Mouse (Mus musculus) T-cell, adult 66 days (primary cell): ENCODE results near the gene Ttll10. TPM values are rescaled to one million over a fixed set of nuclear protein-coding genes. Genes with fewer than 3 reads are reported as not detected.

Experiments
- total RNA-seq, 2 experiments: library from RNA; stranded (reverse); gene quantifications; 3 replicates in 1 of 2; 4 replicates in 1 of 2; pipeline ENCODE4 v1.2.4; 2023

Ttll10 gene
- not detected for total RNA-seq

DNA sequence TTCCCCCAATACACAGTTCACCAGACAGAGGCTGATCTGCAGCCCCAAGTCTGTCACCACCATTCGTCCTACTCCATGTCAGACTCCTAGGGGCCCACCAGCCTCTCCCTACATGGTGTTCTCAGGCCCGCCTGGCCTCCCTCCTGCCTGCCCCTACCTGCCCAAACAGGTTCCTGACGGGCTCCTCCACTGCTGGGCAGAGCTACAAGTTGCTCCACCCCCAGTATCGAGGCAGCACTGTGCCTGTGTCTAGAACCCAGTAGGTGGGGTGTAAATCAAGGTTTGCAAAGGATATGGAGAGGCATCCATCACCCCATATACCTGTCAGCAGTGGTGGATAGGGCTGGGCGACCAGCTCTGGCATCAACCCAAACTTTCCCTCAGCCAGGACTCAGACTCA, at the start of gene Ttll10:
TSS of gene Ttll10 (minus strand) at position 154 of the 400 bp plus-strand sequence.

DNA sequence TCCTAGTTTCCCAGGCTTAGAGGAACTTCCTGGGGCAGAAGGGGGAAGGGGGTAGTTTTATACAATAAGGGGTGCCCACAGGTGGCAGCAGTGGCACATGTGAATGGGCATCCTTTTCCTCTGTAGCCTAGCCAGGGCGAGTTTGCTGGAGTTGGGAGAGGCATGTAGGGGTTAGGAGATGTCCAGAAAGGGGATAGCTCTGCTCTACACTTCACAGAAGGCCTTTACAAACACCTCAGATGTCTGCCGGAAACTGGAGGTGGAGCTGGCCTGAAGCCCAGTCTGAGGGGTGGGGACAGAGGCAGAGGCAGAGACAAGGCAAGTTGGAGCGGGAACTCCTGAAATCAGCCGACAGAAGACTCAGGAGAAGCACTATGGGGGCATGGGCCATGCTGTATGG, 33.2 kb downstream of the Ttll10 start, which contains the start of gene Tnfrsf18:
TSS of gene Tnfrsf18 (plus strand) at position 152 of the 400 bp plus-strand sequence.

DNA sequence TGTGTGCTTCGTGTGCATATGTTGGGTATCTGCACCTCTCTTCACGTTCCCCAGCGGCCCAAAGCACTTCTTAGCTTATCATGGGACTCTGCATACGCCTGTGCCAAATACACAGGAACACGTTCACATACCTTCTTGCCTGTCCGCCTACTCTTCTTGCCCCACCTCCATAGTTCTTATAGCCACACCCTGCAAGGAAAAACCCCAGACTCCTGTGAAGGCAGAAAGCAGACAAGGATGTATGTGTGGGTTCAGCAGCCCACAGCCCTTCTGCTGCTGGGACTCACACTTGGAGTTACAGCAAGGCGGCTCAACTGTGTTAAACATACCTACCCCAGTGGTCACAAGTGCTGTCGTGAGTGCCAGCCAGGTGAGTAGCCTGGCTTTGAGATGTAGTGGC, 45.6 kb downstream of the Ttll10 start, which contains the start of gene Tnfrsf4:
TSS of gene Tnfrsf4 (plus strand) at position 207 of the 400 bp plus-strand sequence.

DNA sequence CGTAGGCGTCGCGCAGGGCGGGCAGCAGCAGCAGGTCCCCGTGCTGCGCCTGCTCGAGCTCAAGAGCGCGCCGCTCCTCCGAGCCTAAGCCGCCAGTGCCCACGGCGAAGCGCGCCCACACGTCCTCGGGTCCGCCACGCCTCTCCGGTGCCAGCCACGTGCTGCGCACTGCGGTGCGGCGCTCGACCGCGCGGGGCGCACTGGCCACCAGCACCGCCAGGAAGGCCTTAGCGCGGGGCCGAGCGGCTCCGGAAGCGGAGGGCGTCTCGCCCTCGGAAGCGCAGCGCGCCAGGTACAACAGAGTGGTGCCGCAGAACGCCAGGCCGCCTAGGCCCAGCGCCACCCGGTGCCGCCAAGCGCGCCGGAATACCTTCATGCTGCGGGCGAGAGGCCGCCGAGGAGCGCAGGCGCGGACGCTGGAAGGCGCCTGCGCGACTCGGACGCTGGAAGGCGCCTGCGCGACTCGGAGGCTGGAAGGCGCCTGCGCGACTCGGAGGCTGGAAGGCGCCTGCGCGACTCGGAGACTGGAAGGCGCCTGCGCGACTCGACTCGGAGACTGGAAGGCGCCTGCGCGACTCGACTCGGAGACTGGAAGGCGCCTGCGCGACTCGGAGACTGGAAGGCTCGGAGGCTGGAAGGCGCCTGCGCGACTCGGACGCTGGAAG, 66.8 kb downstream of the Ttll10 start, which contains the start of the genes B3galt6 and Sdf4:
TSS of gene B3galt6 (minus strand) at position 409 of the 665 bp plus-strand sequence.
TSS of gene Sdf4 (plus strand) at position 632 of the 665 bp plus-strand sequence.

Other genes with a start within 250 kb of the Ttll10 start
- gene Ccnl2, start 246.9 kb downstream of the Ttll10 start, total RNA-seq: 100 to 1,000 TPM; 225 to 247 TPM
- 10 to 100 TPM; 85.7 to 88.9 TPM for gene Aurkaip1, start 228.1 kb downstream of the Ttll10 start, total RNA-seq
- gene Mxra8, start 219.7 kb downstream of the Ttll10 start, total RNA-seq: 1 to 10 TPM; 4.2 to 5.4 TPM
- 10 to 100 TPM; 75.5 to 75.8 TPM for gene Dvl1, start 212.0 kb downstream of the Ttll10 start, total RNA-seq
- 1 to 10 TPM; 2.7 to 2.8 TPM for gene Tas1r3, start 196.1 kb downstream of the Ttll10 start, total RNA-seq
- 10 to 100 TPM; 11.5 to 12.6 TPM for gene Cptp, start 190.0 kb downstream of the Ttll10 start, total RNA-seq
- gene Ints11, start 189.9 kb downstream of the Ttll10 start, total RNA-seq: 10 to 100 TPM; 62.8 to 66.9 TPM
- gene Pusl1, start 167.6 kb downstream of the Ttll10 start, total RNA-seq: 10 to 100 TPM; 35.4 to 47.7 TPM
- gene Acap3, start 167.6 kb downstream of the Ttll10 start, total RNA-seq: 10 to 100 TPM; 58.7 to 66.4 TPM
- 100 to 1,000 TPM; 121 to 130 TPM for gene Ube2j2, start 115.6 kb downstream of the Ttll10 start, total RNA-seq
- gene C1qtnf12, start 97.1 kb downstream of the Ttll10 start, total RNA-seq: 1 to 10 TPM; 6.3 to 7.8 TPM
- 1 to 10 TPM; 3.8 to 4.4 TPM for gene B3galt6, start 66.8 kb downstream of the Ttll10 start, total RNA-seq
- gene Sdf4, start 66.5 kb downstream of the Ttll10 start, total RNA-seq: 100 to 1,000 TPM; 204 to 233 TPM
- 10 to 100 TPM; 25.0 to 30.6 TPM for gene Tnfrsf4, start 45.6 kb downstream of the Ttll10 start, total RNA-seq
- gene Tnfrsf18, start 33.2 kb downstream of the Ttll10 start, total RNA-seq: 10 to 100 TPM; 45.0 to 65.5 TPM
- gene 9430015G10Rik, start 50.6 kb upstream of the Ttll10 start, total RNA-seq: 10 to 100 TPM; 41.6 to 44.0 TPM
- gene Rnf223, start 71.1 kb upstream of the Ttll10 start, total RNA-seq: 1 to 10 TPM; 1.5 TPM
- 1 to 10 TPM; 6.5 to 7.6 TPM for gene Agrn, start 138.1 kb upstream of the Ttll10 start, total RNA-seq
- gene Isg15, start 141.4 kb upstream of the Ttll10 start, total RNA-seq: 10 to 100 TPM; 11.6 to 19.5 TPM
- 1 to 10 TPM; 7.8 to 9.5 TPM for gene AW011738, start 143.9 kb upstream of the Ttll10 start, total RNA-seq
- under 1 TPM; 0.32 to 0.39 TPM for gene Perm1, start 156.5 kb upstream of the Ttll10 start, total RNA-seq
- 10 to 100 TPM; 48.7 to 52.1 TPM for gene Plekhn1, start 175.4 kb upstream of the Ttll10 start, total RNA-seq
- gene Noc2l, start 176.6 kb upstream of the Ttll10 start, total RNA-seq: 10 to 100 TPM; 96.9 to 97.6 TPM
- 1 to 10 TPM; 1.6 to 4.0 TPM for gene Samd11, start 196.2 kb upstream of the Ttll10 start, total RNA-seq